Mouse (Mus musculus) MEL (cell line): ENCODE measurements around the gene Stmn1. TPM values are rescaled to one million over a fixed set of nuclear protein-coding genes. Genes with fewer than 3 reads are reported as not detected.

Experiments used
- DNase-seq: peaks from one replicate; pipeline ENCODE4 v3.0.0; 2011; ENCODE audit warnings: low read depth, low spot score
- H3K27ac ChIP-seq: 2 replicates; pipeline ENCODE4 v1.5.1; 2012; ENCODE audit warnings: low read depth, mild to moderate bottlenecking, control low read depth, low read length, moderate library complexity; ENCODE audit not compliant: control insufficient read depth
- H3K27me3 ChIP-seq, 2 experiments: fragments of 150-350 bp in 1 of 2; sonication (generic) in 1 of 2; 2 replicates each; pipeline ENCODE4 v1.6.1; 2012; ENCODE audit warnings: low read length in 2 of 2, mild to moderate bottlenecking in 2 of 2, improper control_type of control experiment in 1 of 2, moderate library complexity in 1 of 2; ENCODE audit not compliant: insufficient read depth in 2 of 2, control insufficient read depth in 1 of 2
- H3K36me3 ChIP-seq, 2 experiments: 2 replicates each; pipeline ENCODE4 v1.6.1; 2012 to 2014; ENCODE audit warnings: low read length in 2 of 2, improper control_type of control experiment in 1 of 2, inconsistent platforms in 1 of 2, mild to moderate bottlenecking in 1 of 2; ENCODE audit not compliant: insufficient read depth in 2 of 2, control insufficient read depth in 1 of 2
- H3K4me1 ChIP-seq, 2 experiments: fragments of 150-350 bp in 1 of 2; sonication (generic) in 1 of 2; 2 replicates each; pipeline ENCODE4 v1.6.1; 2012; ENCODE audit warnings: low read length in 2 of 2, improper control_type of control experiment in 1 of 2, mild to moderate bottlenecking in 1 of 2; ENCODE audit not compliant: insufficient read depth in 2 of 2, control insufficient read depth in 1 of 2
- H3K4me3 ChIP-seq, 2 experiments: fragments of 150-350 bp in 1 of 2; sonication (generic) in 1 of 2; 2 replicates each; pipeline ENCODE4 v1.5.1; 2012; ENCODE audit warnings: low read depth in 2 of 2, low read length in 2 of 2, mild to moderate bottlenecking in 2 of 2, moderate library complexity in 2 of 2, control low read depth in 1 of 2, improper control_type of control experiment in 1 of 2; ENCODE audit not compliant: control insufficient read depth in 1 of 2, insufficient read depth in 1 of 2
- H3K79me2 ChIP-seq: 2 replicates; pipeline ENCODE4 v1.6.1; 2012; ENCODE audit warnings: mild to moderate bottlenecking, low read length, moderate library complexity; ENCODE audit not compliant: control insufficient read depth, poor library complexity, insufficient read depth
- H3K9ac ChIP-seq: 2 replicates; pipeline ENCODE4 v1.6.1; 2012; ENCODE audit warnings: low read depth, mild to moderate bottlenecking, control low read depth, low read length, moderate library complexity; ENCODE audit not compliant: control insufficient read depth, poor library complexity, severe bottlenecking
- H3K9me3 ChIP-seq: fragments of 150-350 bp; sonication (generic); replicated peaks from 2 replicates; pipeline ENCODE4 v1.6.1; 2012; ENCODE audit warnings: mild to moderate bottlenecking, low read length, improper control_type of control experiment, moderate library complexity; ENCODE audit not compliant: insufficient read depth
- E2F4 ChIP-seq: IDR thresholded peaks from 2 replicates; pipeline ENCODE4 v1.6.1; 2011; ENCODE audit warnings: low read depth, low read length, improper control_type of control experiment, borderline replicate concordance
- ELF1 ChIP-seq: IDR thresholded peaks from 2 replicates; pipeline ENCODE4 v1.6.1; 2014; ENCODE audit warnings: low read depth, mild to moderate bottlenecking, inconsistent platforms, low read length, improper control_type of control experiment, moderate library complexity
- EP300 ChIP-seq, 2 experiments: IDR thresholded peaks; 2 replicates each; pipeline ENCODE4 v1.6.1; 2011; ENCODE audit warnings: improper control_type of control experiment in 2 of 2, low read length in 2 of 2, low read depth in 1 of 2, mild to moderate bottlenecking in 1 of 2
- ETS1 ChIP-seq: IDR thresholded peaks from 2 replicates; pipeline ENCODE4 v1.6.1; 2012; ENCODE audit warnings: low read depth, mild to moderate bottlenecking, inconsistent platforms, low read length, improper control_type of control experiment, moderate library complexity
- MAFK ChIP-seq: IDR thresholded peaks from 2 replicates; pipeline ENCODE4 v1.6.1; 2011; ENCODE audit warnings: low read depth, mild to moderate bottlenecking, low read length, improper control_type of control experiment, borderline replicate concordance
- MXI1 ChIP-seq: IDR thresholded peaks from 2 replicates; pipeline ENCODE4 v1.6.1; 2011; ENCODE audit warnings: mild to moderate bottlenecking, low read depth, low read length, improper control_type of control experiment
- MYB ChIP-seq: IDR thresholded peaks from 2 replicates; pipeline ENCODE4 v1.6.1; 2011; ENCODE audit warnings: mild to moderate bottlenecking, low read depth, low read length, improper control_type of control experiment
- MYC ChIP-seq: IDR thresholded peaks from 2 replicates; pipeline ENCODE4 v1.6.1; 2011; ENCODE audit warnings: low read depth, mild to moderate bottlenecking, low read length, improper control_type of control experiment, moderate library complexity
- SIN3A ChIP-seq: IDR thresholded peaks from 2 replicates; pipeline ENCODE4 v1.6.1; 2012; ENCODE audit warnings: low read length, improper control_type of control experiment, inconsistent platforms
- SMC3 ChIP-seq: IDR thresholded peaks from 2 replicates; pipeline ENCODE4 v1.6.1; 2011; ENCODE audit warnings: low read depth, low read length, improper control_type of control experiment
- TCF12 ChIP-seq: IDR thresholded peaks from 2 replicates; pipeline ENCODE4 v1.6.1; 2014; ENCODE audit warnings: low read depth, mild to moderate bottlenecking, inconsistent platforms, low read length, improper control_type of control experiment, moderate library complexity
- UBTF ChIP-seq: IDR thresholded peaks from 2 replicates; pipeline ENCODE4 v1.6.1; 2012; ENCODE audit warnings: low read depth, mild to moderate bottlenecking, inconsistent platforms, low read length, improper control_type of control experiment, moderate library complexity, borderline replicate concordance; ENCODE audit not compliant: insufficient read depth
- USF1 ChIP-seq: IDR thresholded peaks from 2 replicates; pipeline ENCODE4 v1.6.1; 2014; ENCODE audit warnings: low read depth, mild to moderate bottlenecking, inconsistent platforms, low read length, improper control_type of control experiment, moderate library complexity
- ZNF384 ChIP-seq: IDR thresholded peaks from 2 replicates; pipeline ENCODE4 v1.6.1; 2012; ENCODE audit warnings: low read depth, mild to moderate bottlenecking, inconsistent platforms, low read length, improper control_type of control experiment
- polyA plus RNA-seq, 2 experiments: library from polyadenylated mRNA; stranded (reverse) in 1 of 2; unstranded in 1 of 2; fragments of >175 nt in 1 of 2; fragments of >200 nt in 1 of 2; gene quantifications; 2 replicates each; pipeline versions ENCODE4 v1.2.1 to v1.2.4; 2012; ENCODE audit warnings: low replicate concordance in 2 of 2, low read depth in 1 of 2; ENCODE audit not compliant: insufficient read length in 2 of 2, insufficient read depth in 1 of 2, missing spikeins in 1 of 2
- total RNA-seq: library from RNA; depleted of rRNA; stranded (reverse); fragments of 300-350 nt; gene quantifications from 2 replicates; pipeline ENCODE4 v1.2.3, GENCODE M21; 2012

Stmn1 gene
- total and polyA plus RNA-seq, 3 experiments, result 214 to 350 TPM; not detected in 1

- no peak for TF ChIP-seq MYB
- TF ChIP-seq MYC, result 0 out of 2 replicates have a peak, but pooled peaks have one; percentile 15
- TF ChIP-seq MXI1, result peak; percentile 62; the same call in 1 of the 2 replicates
Measured at GRCm38 (mm10) chr4:134505966-134506594, 38.0 kb downstream of the Stmn1 start (continued).

DNA sequence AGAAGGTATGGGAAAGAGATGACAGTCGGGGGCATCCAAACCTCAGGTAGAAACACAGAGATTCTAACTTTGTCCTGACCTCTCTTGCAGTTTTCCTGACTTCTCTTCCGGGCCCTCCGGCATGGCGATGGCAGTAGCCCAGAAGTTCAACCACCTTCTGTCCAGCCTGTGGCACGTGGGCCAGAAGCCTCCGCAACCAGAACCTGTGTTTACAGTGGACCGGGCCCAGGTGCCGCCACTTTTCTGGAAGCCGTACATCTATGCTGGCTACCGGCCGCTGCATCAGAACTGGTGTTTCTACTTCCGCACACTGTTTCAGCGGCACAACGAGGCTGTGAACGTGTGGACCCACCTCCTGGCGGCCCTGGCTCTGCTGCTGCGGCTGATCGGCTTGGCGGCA, 38.6 kb downstream of the Stmn1 start:
- H3K79me2 ChIP-seq, result peaks cover 8% of the 10 kb centered on the region
- no peaks in the 10 kb centered on the region for H3K9me3 ChIP-seq
- no peak overlapping the region for H3K9ac ChIP-seq
- peaks cover 0 to 11% of the 10 kb centered on the region in 2 experiments; a peak in 2 of 4 replicates for H3K36me3 ChIP-seq
- no peak overlapping the region; the same call in 1 of the 2 replicates for H3K27ac ChIP-seq
- TF ChIP-seq TCF12, result no peak
- no peak for TF ChIP-seq ETS1
- TF ChIP-seq MXI1, result no peak
- no peak for TF ChIP-seq MYB
- no peak for TF ChIP-seq UBTF
- no peak for TF ChIP-seq USF1
- TF ChIP-seq SMC3, result no peak
- no peak for TF ChIP-seq MAFK
- TF ChIP-seq EP300 (IDR thresholded peaks at IDR 0.05; ENCODE audit: low read depth in 1 of 2, low read length in 2 of 2), result no peak
- no peak for TF ChIP-seq ZNF384
- no peak for TF ChIP-seq ELF1
- no peak for TF ChIP-seq E2F4
- no peak for TF ChIP-seq SIN3A
- TF ChIP-seq, all 39 proteins: peak for 0
- Histone ChIP-seq H3K4me1 (peaks cover 8 to 24% of the 10 kb centered on the region in 2 experiments), H3K27me3 (no peaks in the 10 kb centered on the region), H3K4me3 (no peak overlapping the region)
- DNase-seq, result no peak

DNA sequence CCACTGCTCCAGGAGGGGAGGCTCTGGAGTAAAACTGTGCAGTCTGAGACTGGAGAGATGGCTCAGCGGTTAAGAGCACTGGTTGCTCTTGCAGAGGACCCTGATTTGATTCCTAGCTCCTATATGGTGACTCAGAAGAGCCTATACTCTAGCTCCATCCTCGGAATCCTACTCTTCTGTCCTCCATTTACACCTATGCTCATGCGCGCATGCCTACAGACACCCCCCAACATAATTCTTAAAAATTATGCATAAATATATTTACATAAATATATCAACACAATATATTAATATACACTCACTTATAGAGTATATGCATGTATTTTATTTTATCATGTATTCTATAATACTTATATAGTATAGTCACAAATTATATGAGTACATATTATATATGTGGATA, 42.3 kb downstream of the Stmn1 start:
- no peak for DNase-seq
- Histone ChIP-seq H3K36me3 (peaks cover 0 to 23% of the 10 kb centered on the region in 2 experiments; a peak in 3 of 4 replicates), H3K9ac (no peak overlapping the region), H3K27me3 (no peaks in the 10 kb centered on the region), H3K79me2 (peaks cover 23% of the 10 kb centered on the region), H3K9me3 (no peaks in the 10 kb centered on the region), H3K4me3 (peak overlapping the region in 1 of 2 experiments; percentile 44; a peak in 1 of 4 replicates), H3K27ac (no peak overlapping the region), H3K4me1 (peaks cover 15 to 27% of the 10 kb centered on the region in 2 experiments)
- no peak for TF ChIP-seq EP300 (IDR thresholded peaks at IDR 0.05; ENCODE audit: low read depth in 1 of 2, low read length in 2 of 2)
- TF ChIP-seq MAFK, result no peak
